In genomic region chr8:78626632-78627031, GRCm38 (mm10) we compare ENCODE assay signal across 15 mouse cellular contexts.
DNase-seq lines count a peak whose midpoint lies in the region; ATAC-seq and TF ChIP-seq lines count a peak whose summit lies in the region.
"Had no signal": no experiment of that assay in that cellular context is flagged by ENCODE, and none has a peak within 500 bp of the region (broad histone marks: within the 10 kb centered on the region; RNA-seq: fewer than 3 reads in every experiment).

No protein-coding gene starts in this region.

- H3K9me3 ChIP-seq in lung, postnatal 0 days (ENCODE audit: low read length), result no peaks in the 10 kb centered on the region
- H3K9me3 ChIP-seq in intestine, postnatal 0 days (ENCODE audit: control insufficient read depth), result no peaks in the 10 kb centered on the region
- H3K9me3 ChIP-seq: hindbrain, embryonic 12.5 days had no signal

- no peaks in the 10 kb centered on the region for H3K36me3 ChIP-seq in lung, postnatal 0 days (ENCODE audit: insufficient read depth, low read length)
- H3K36me3 ChIP-seq in intestine, postnatal 0 days (ENCODE audit: control insufficient read depth, insufficient read depth), result no peaks in the 10 kb centered on the region
- H3K36me3 ChIP-seq: hindbrain, embryonic 12.5 days had no signal

- no peak for ATAC-seq in lung, postnatal 0 days
- 0 out of 2 replicates have a peak, but pooled peaks have one; percentile 33 for ATAC-seq in intestine, postnatal 0 days

- H3K4me2 ChIP-seq in lung, postnatal 0 days (replicated peaks; ENCODE audit: low read depth, low read length), result no peak overlapping the region
- no peak overlapping the region for H3K4me2 ChIP-seq in intestine, postnatal 0 days (replicated peaks; ENCODE audit: low read depth)
- H3K4me2 ChIP-seq: hindbrain, embryonic 12.5 days had no signal

- no peaks in the 10 kb centered on the region for H3K27me3 ChIP-seq in lung, postnatal 0 days (replicated peaks; ENCODE audit: insufficient read depth, low read length)
- no peaks in the 10 kb centered on the region for H3K27me3 ChIP-seq in intestine, postnatal 0 days (replicated peaks; ENCODE audit: control insufficient read depth, insufficient read depth, low read length)
- H3K27me3 ChIP-seq: hindbrain, embryonic 12.5 days; megakaryocyte, embryonic 14.5 days had no signal

- H3K4me1 ChIP-seq in lung, postnatal 0 days (ENCODE audit: insufficient read depth, low read depth, low read length), result peaks cover 10% of the 10 kb centered on the region; the same call in 1 of the 2 replicates
- H3K4me1 ChIP-seq in intestine, postnatal 0 days (replicated peaks; ENCODE audit: control insufficient read depth, insufficient read depth, low read length), result peaks cover 4% of the 10 kb centered on the region; the same call in 1 of the 2 replicates

- H3K27ac ChIP-seq in lung, postnatal 0 days (ENCODE audit: low read length), result no peak overlapping the region
- no peak overlapping the region for H3K27ac ChIP-seq in intestine, postnatal 0 days (ENCODE audit: low read depth, low read length)
- H3K27ac ChIP-seq: hindbrain, embryonic 12.5 days; left cerebral cortex, adult 2 months had no signal

- DNase-seq in kidney, adult 9 months, result peak; percentile 21
- DNase-seq in kidney, postnatal 25 days, result no peak
- peak; percentile 50 for DNase-seq in lung, postnatal 0 days (ENCODE audit: low spot score)
- no peak for DNase-seq in lung, adult 18-20 months
- peak; percentile 45 for DNase-seq in NIH3T3 (ENCODE audit: low read depth)
- DNase-seq in neural tube, embryonic 10.5 days (ENCODE audit: extremely low spot score, low spot score), result no peak
- DNase-seq in cerebellum, adult 9-11 months, result no peak
- DNase-seq: adrenal gland, postnatal 25 days; cerebellum, adult 11 months; thymus, adult 2 months had no signal

- WGBS in lung, postnatal 0 days, result 39% methylated on average over 5 of the region's 5 CpGs
- 41% methylated on average over 5 of the region's 5 CpGs for WGBS in intestine, postnatal 0 days

- H3K4me3 ChIP-seq in lung, postnatal 0 days (ENCODE audit: low read depth, low read length), result no peak overlapping the region
- no peak overlapping the region for H3K4me3 ChIP-seq in intestine, postnatal 0 days (ENCODE audit: low read depth, low read length)
- H3K4me3 ChIP-seq: erythroblast, embryonic 14.5 days; hindbrain, embryonic 12.5 days; left cerebral cortex, adult 2 months; megakaryocyte, embryonic 14.5 days had no signal

- no peak for TF ChIP-seq CTCF in lung, postnatal 0 days (IDR thresholded peaks at IDR 0.05)
- no peak for TF ChIP-seq CTCF in intestine, postnatal 0 days (IDR thresholded peaks at IDR 0.05; ENCODE audit: low read depth)

- H3K9ac ChIP-seq in lung, postnatal 0 days (replicated peaks; ENCODE audit: low read depth), result no peak overlapping the region
- no peak overlapping the region for H3K9ac ChIP-seq in intestine, postnatal 0 days (ENCODE audit: low read depth, low read length)
- H3K9ac ChIP-seq: hindbrain, embryonic 12.5 days had no signal

- TF ChIP-seq EP300 in lung, postnatal 0 days (IDR thresholded peaks at IDR 0.05), result peak; percentile 25; the same call in 1 of the 2 replicates

Comparison
In these comparisons a context has a peak if more than half of its experiments do, and no peak if none do; other contexts are left out.
1. DNase-seq: peak in kidney, adult 9 months (single experiment), lung, postnatal 0 days (single experiment) and NIH3T3 (single experiment); none in kidney, postnatal 25 days (0 of 2), lung, adult 18-20 months (0 of 2), neural tube, embryonic 10.5 days (single experiment) and cerebellum, adult 9-11 months (single experiment).